Mouse (Mus musculus) heart, postnatal 0 days (tissue): ENCODE data around the gene Ern1. TPM values are rescaled to one million over a fixed set of nuclear protein-coding genes. Genes with fewer than 3 reads are reported as not detected.

Experiments used
- ATAC-seq: fragments of 200-750 bp; cut with Nextera tagmentation; 2 replicates; pipeline ENCODE4 v1.8.0; 2017; ENCODE audit warnings: low read depth, moderate number of reproducible peaks, moderate library complexity; ENCODE audit not compliant: insufficient read depth
- DNase-seq: peaks from one replicate; pipeline ENCODE4 v3.0.0-alpha.2; 2016; ENCODE audit warnings: low spot score
- H3K27ac ChIP-seq: fragments of 300-500 bp; sonication (generic); 2 replicates; pipeline ENCODE4 v1.5.1; 2014; ENCODE audit warnings: low read depth, mild to moderate bottlenecking
- H3K27me3 ChIP-seq: fragments of 300-500 bp; sonication (generic); 2 replicates; pipeline ENCODE4 v1.6.1; 2014; ENCODE audit warnings: low read length, mixed read lengths; ENCODE audit not compliant: control insufficient read depth, insufficient read depth
- H3K36me3 ChIP-seq: fragments of 300-500 bp; sonication (generic); replicated peaks from 2 replicates; pipeline ENCODE4 v1.6.1; 2014; ENCODE audit warnings: low read length, mixed read lengths; ENCODE audit not compliant: control insufficient read depth, insufficient read depth
- H3K4me1 ChIP-seq: fragments of 300-500 bp; sonication (generic); 2 replicates; pipeline ENCODE4 v1.6.1; 2014; ENCODE audit warnings: antibody characterized with exemption; ENCODE audit not compliant: control insufficient read depth, insufficient read depth
- H3K4me2 ChIP-seq: fragments of 300-500 bp; sonication (generic); 2 replicates; pipeline ENCODE4 v1.6.1; 2014; ENCODE audit warnings: low read depth, mild to moderate bottlenecking, low read length, moderate library complexity
- H3K4me3 ChIP-seq: fragments of 300-500 bp; sonication (generic); 2 replicates; pipeline ENCODE4 v1.5.1; 2014; ENCODE audit warnings: low read depth, low read length
- H3K9ac ChIP-seq: fragments of 300-500 bp; sonication (generic); replicated peaks from 2 replicates; pipeline ENCODE4 v1.6.1; 2014; ENCODE audit warnings: low read depth, low read length, mixed read lengths
- H3K9me3 ChIP-seq: fragments of 300-500 bp; sonication (generic); replicated peaks from 2 replicates; pipeline ENCODE4 v1.6.1; 2016; ENCODE audit warnings: low read length; ENCODE audit not compliant: control insufficient read depth
- CTCF ChIP-seq: IDR thresholded peaks from 2 replicates; pipeline ENCODE4 v1.5.1; 2016; ENCODE audit warnings: antibody characterized with exemption, control low read depth, low read depth
- EP300 ChIP-seq: IDR thresholded peaks from 2 replicates; pipeline ENCODE4 v1.6.1; 2016; ENCODE audit warnings: antibody characterized with exemption, low read depth
- WGBS: fragments of 180-500 bp; shearing (Covaris S2); extraction: QIAGEN DNeasy Blood & Tissue Kit; methylation state at CpG from one replicate; pipeline ENCODE4 v1.1.7; 2014; 5-methylcytosine and 5-hydroxymethylcytosine counted together
- polyA plus RNA-seq: library from polyadenylated mRNA; unstranded; fragments of >200 nt; fragmentation: Nextera tagmentation; extraction: Ambion mirVana; gene quantifications from 2 replicates; pipeline ENCODE4 v1.2.1, GENCODE M21; 2015
- total RNA-seq: library from RNA; depleted of rRNA; stranded (reverse); fragments of >200 nt; gene quantifications from 2 replicates; pipeline ENCODE4 v1.2.3, GENCODE M21; 2014; ENCODE audit warnings: low replicate concordance

Ern1 gene
- total and polyA plus RNA-seq, 2 experiments from 2014 or later, result 2.6 to 5.0 TPM

DNA sequence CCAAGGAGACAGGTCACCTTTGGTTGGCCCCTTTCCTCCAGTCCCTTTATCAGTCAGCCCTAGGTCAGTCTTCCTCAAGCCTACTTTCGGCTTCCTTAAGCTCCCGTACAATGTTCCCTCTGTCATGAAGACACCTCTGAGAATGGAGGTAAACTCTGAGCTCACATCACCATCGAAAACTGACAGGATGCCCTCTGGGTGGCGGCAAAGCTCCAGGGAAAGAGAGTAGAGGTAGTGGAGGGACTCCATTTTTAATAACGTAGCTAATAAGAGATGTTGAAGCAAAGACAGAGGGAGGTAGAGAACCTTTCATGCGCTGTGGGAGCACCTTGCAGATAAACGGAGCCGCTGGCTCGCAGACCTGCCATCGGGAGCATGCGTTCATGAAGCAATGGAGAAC, 106.6 kb downstream of the Ern1 start:
- Histone ChIP-seq H3K9ac (peak overlapping the region; percentile 12; the same call in 1 of the 2 replicates), H3K4me1 (peaks cover 10% of the 10 kb centered on the region; the same call in 1 of the 2 replicates), H3K4me3 (peak overlapping the region; percentile 35), H3K9me3 (no peaks in the 10 kb centered on the region), H3K36me3 (peaks cover 9% of the 10 kb centered on the region; the same call in 1 of the 2 replicates), H3K27ac (peak overlapping the region; percentile 94), H3K27me3 (no peaks in the 10 kb centered on the region), H3K4me2 (peak overlapping the region; percentile 55)
- TF ChIP-seq EP300 (no peak), CTCF (peak; percentile 39)
- 63% methylated on average over 11 of the region's 11 CpGs for WGBS
- DNase-seq (no peak), ATAC-seq (no peak)

- H3K9ac ChIP-seq, result no peak overlapping the region; the same call in 1 of the 2 replicates
- WGBS, result 58% methylated on average over 5 of the region's 5 CpGs
- DNase-seq (no peak), ATAC-seq (no peak)
- H3K4me3 ChIP-seq, result no peak overlapping the region
- no peaks in the 10 kb centered on the region for H3K9me3 ChIP-seq
- peak overlapping the region; percentile 21; the same call in 1 of the 2 replicates for H3K4me2 ChIP-seq
- no peaks in the 10 kb centered on the region for H3K27me3 ChIP-seq
- H3K4me1 ChIP-seq, result 0 out of 2 replicates have a peak, but pooled peaks cover 4% of the 10 kb centered on the region
- TF ChIP-seq EP300 (no peak), CTCF (no peak)
- peak overlapping the region; percentile 47; the same call in 1 of the 2 replicates for H3K27ac ChIP-seq
- peaks cover 9% of the 10 kb centered on the region; the same call in 1 of the 2 replicates for H3K36me3 ChIP-seq
Measured at GRCm38 (mm10) chr11:106374979-106375378, 112.7 kb downstream of the Ern1 start.

DNA sequence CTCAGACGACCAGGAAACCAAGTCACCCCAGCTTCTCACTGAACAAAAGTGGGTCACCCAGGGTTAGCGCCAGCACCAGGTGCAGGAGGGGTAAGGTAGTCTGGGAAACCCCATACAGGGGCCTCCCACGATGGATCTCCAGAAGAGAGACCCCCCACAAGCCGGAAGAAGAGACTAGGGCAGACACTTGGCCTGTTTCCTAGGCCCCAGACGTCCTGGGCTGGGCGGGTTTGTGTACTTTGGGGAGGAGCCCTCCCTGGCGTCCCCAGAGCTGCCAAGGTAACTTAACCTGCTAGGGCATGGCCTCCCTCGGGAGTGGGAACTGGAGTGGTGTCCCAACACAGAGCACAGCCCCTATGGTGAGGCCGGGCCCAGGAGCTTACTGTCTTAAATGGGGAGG, 113.1 kb downstream of the Ern1 start:
- Histone ChIP-seq H3K4me3 (no peak overlapping the region), H3K4me1 (0 out of 2 replicates have a peak, but pooled peaks cover 4% of the 10 kb centered on the region), H3K4me2 (peak overlapping the region; percentile 21; the same call in 1 of the 2 replicates), H3K27ac (peak overlapping the region; percentile 47; the same call in 1 of the 2 replicates), H3K9ac (no peak overlapping the region), H3K9me3 (no peaks in the 10 kb centered on the region), H3K27me3 (no peaks in the 10 kb centered on the region), H3K36me3 (peaks cover 9% of the 10 kb centered on the region; the same call in 1 of the 2 replicates)
- 48% methylated on average over 9 of the region's 9 CpGs for WGBS
- ATAC-seq (no peak), DNase-seq (no peak)
- TF ChIP-seq EP300 (no peak), CTCF (no peak)

DNA sequence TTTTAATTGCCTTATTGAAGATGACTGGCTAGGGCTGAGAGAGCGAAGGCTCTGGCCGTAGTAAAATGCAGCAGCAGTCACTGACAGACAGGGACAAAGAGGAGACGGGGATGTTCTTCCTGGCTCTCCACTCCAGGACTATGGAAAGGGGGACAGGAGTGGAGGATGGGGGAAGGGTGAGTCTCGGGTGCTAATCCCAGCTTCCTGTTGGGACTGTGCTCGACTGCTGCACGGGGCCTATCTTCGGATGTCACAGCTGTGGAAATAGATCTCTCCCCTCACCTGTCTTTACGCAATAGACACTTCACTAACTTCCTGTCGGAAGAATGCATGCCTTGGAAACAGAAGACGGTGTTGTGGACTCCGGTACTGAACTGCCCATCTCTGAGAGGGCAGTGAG, 113.7 kb downstream of the Ern1 start:
- Histone ChIP-seq H3K4me1 (0 out of 2 replicates have a peak, but pooled peaks cover 4% of the 10 kb centered on the region), H3K4me3 (no peak overlapping the region), H3K4me2 (no peak overlapping the region; the same call in 1 of the 2 replicates), H3K9ac (no peak overlapping the region), H3K9me3 (no peaks in the 10 kb centered on the region), H3K27ac (peak overlapping the region; percentile 47; the same call in 1 of the 2 replicates), H3K36me3 (peaks cover 9% of the 10 kb centered on the region; the same call in 1 of the 2 replicates), H3K27me3 (no peaks in the 10 kb centered on the region)
- TF ChIP-seq CTCF, result no peak
- TF ChIP-seq EP300, result no peak
- ATAC-seq (peak; percentile 30; the same call in 1 of the 2 replicates), DNase-seq (no peak)
- WGBS, result 36% methylated on average over 11 of the region's 11 CpGs

DNA sequence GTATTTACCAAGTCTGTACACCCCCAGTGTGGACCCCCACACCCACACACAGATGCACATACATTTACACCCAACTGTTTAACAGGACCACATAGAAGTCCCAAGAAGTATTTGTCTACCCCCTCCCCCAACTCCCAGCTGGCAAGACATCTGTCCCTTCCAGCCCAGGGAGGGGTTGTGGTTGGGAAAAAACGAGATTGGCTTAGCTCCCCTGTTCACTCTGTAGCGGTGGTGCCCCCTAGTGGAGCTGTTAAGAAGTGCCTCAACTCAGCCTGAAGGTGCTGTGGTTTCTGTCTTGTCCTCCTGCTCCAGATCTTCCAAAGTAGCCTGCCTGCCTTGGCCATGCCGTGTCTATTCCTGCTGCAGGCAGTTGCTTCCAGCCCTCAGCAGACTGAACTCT, 121.3 kb downstream of the Ern1 start:
- WGBS, result 7% methylated on average over 3 of the region's 3 CpGs
- Histone ChIP-seq H3K9ac (no peak overlapping the region), H3K4me1 (peaks cover 17% of the 10 kb centered on the region; the same call in 1 of the 2 replicates), H3K36me3 (no peaks in the 10 kb centered on the region), H3K27me3 (no peaks in the 10 kb centered on the region), H3K4me2 (no peak overlapping the region), H3K4me3 (no peak overlapping the region), H3K9me3 (no peaks in the 10 kb centered on the region), H3K27ac (no peak overlapping the region)
- ATAC-seq, result peak; percentile 44; the same call in 1 of the 2 replicates
- DNase-seq, result peak; percentile 78
- TF ChIP-seq CTCF (peak; percentile 96), EP300 (no peak)
